Mouse (Mus musculus) MEL (cell line): ENCODE results near the gene Wdpcp. TPM values are rescaled to one million over a fixed set of nuclear protein-coding genes. Genes with fewer than 3 reads are reported as not detected.

ENCODE experiments used
- DNase-seq: peaks from one replicate; pipeline ENCODE4 v3.0.0; 2011; ENCODE audit warnings: low read depth, low spot score
- H3K27ac ChIP-seq: 2 replicates; pipeline ENCODE4 v1.5.1; 2012; ENCODE audit warnings: low read depth, mild to moderate bottlenecking, control low read depth, low read length, moderate library complexity; ENCODE audit not compliant: control insufficient read depth
- H3K27me3 ChIP-seq, 2 experiments: fragments of 150-350 bp in 1 of 2; sonication (generic) in 1 of 2; 2 replicates each; pipeline ENCODE4 v1.6.1; 2012; ENCODE audit warnings: low read length in 2 of 2, mild to moderate bottlenecking in 2 of 2, improper control_type of control experiment in 1 of 2, moderate library complexity in 1 of 2; ENCODE audit not compliant: insufficient read depth in 2 of 2, control insufficient read depth in 1 of 2
- H3K36me3 ChIP-seq, 2 experiments: 2 replicates each; pipeline ENCODE4 v1.6.1; 2012 to 2014; ENCODE audit warnings: low read length in 2 of 2, improper control_type of control experiment in 1 of 2, inconsistent platforms in 1 of 2, mild to moderate bottlenecking in 1 of 2; ENCODE audit not compliant: insufficient read depth in 2 of 2, control insufficient read depth in 1 of 2
- H3K4me1 ChIP-seq, 2 experiments: fragments of 150-350 bp in 1 of 2; sonication (generic) in 1 of 2; 2 replicates each; pipeline ENCODE4 v1.6.1; 2012; ENCODE audit warnings: low read length in 2 of 2, improper control_type of control experiment in 1 of 2, mild to moderate bottlenecking in 1 of 2; ENCODE audit not compliant: insufficient read depth in 2 of 2, control insufficient read depth in 1 of 2
- H3K4me3 ChIP-seq, 2 experiments: fragments of 150-350 bp in 1 of 2; sonication (generic) in 1 of 2; 2 replicates each; pipeline ENCODE4 v1.5.1; 2012; ENCODE audit warnings: low read depth in 2 of 2, low read length in 2 of 2, mild to moderate bottlenecking in 2 of 2, moderate library complexity in 2 of 2, control low read depth in 1 of 2, improper control_type of control experiment in 1 of 2; ENCODE audit not compliant: control insufficient read depth in 1 of 2, insufficient read depth in 1 of 2
- H3K79me2 ChIP-seq: 2 replicates; pipeline ENCODE4 v1.6.1; 2012; ENCODE audit warnings: mild to moderate bottlenecking, low read length, moderate library complexity; ENCODE audit not compliant: control insufficient read depth, poor library complexity, insufficient read depth
- H3K9ac ChIP-seq: 2 replicates; pipeline ENCODE4 v1.6.1; 2012; ENCODE audit warnings: low read depth, mild to moderate bottlenecking, control low read depth, low read length, moderate library complexity; ENCODE audit not compliant: control insufficient read depth, poor library complexity, severe bottlenecking
- H3K9me3 ChIP-seq: fragments of 150-350 bp; sonication (generic); replicated peaks from 2 replicates; pipeline ENCODE4 v1.6.1; 2012; ENCODE audit warnings: mild to moderate bottlenecking, low read length, improper control_type of control experiment, moderate library complexity; ENCODE audit not compliant: insufficient read depth
- CHD1 ChIP-seq: IDR thresholded peaks from 2 replicates; pipeline ENCODE4 v1.6.1; 2012; ENCODE audit warnings: low read depth, mild to moderate bottlenecking, inconsistent platforms, low read length, improper control_type of control experiment
- CHD2 ChIP-seq: IDR thresholded peaks from 2 replicates; pipeline ENCODE4 v1.6.1; 2011; ENCODE audit warnings: low read length, improper control_type of control experiment
- ELF1 ChIP-seq: IDR thresholded peaks from 2 replicates; pipeline ENCODE4 v1.6.1; 2014; ENCODE audit warnings: low read depth, mild to moderate bottlenecking, inconsistent platforms, low read length, improper control_type of control experiment, moderate library complexity
- ETS1 ChIP-seq: IDR thresholded peaks from 2 replicates; pipeline ENCODE4 v1.6.1; 2012; ENCODE audit warnings: low read depth, mild to moderate bottlenecking, inconsistent platforms, low read length, improper control_type of control experiment, moderate library complexity
- GATA1 ChIP-seq: IDR thresholded peaks from 2 replicates; pipeline ENCODE4 v1.6.1; 2011; ENCODE audit warnings: low read depth, low read length, improper control_type of control experiment
- HCFC1 ChIP-seq: IDR thresholded peaks from 2 replicates; pipeline ENCODE4 v1.6.1; 2012; ENCODE audit warnings: low read depth, mild to moderate bottlenecking, inconsistent platforms, low read length, improper control_type of control experiment, moderate library complexity
- JUND ChIP-seq: IDR thresholded peaks from 2 replicates; pipeline ENCODE4 v1.6.1; 2011; ENCODE audit warnings: low read depth, mild to moderate bottlenecking, improper control_type of control experiment, low read length
- KAT2A ChIP-seq: conservative IDR thresholded peaks from 2 replicates; pipeline ENCODE4 v1.6.1; 2012; ENCODE audit warnings: low read depth, low read length, improper control_type of control experiment, inconsistent platforms
- MAFK ChIP-seq: IDR thresholded peaks from 2 replicates; pipeline ENCODE4 v1.6.1; 2011; ENCODE audit warnings: low read depth, mild to moderate bottlenecking, low read length, improper control_type of control experiment, borderline replicate concordance
- MAX ChIP-seq: IDR thresholded peaks from 2 replicates; pipeline ENCODE4 v1.6.1; 2011; ENCODE audit warnings: low read length, improper control_type of control experiment
- MAZ ChIP-seq: IDR thresholded peaks from 2 replicates; pipeline ENCODE4 v1.6.1; 2012; ENCODE audit warnings: low read depth, mild to moderate bottlenecking, inconsistent platforms, low read length, improper control_type of control experiment
- MEF2A ChIP-seq: IDR thresholded peaks from 2 replicates; pipeline ENCODE4 v1.6.1; 2014; ENCODE audit warnings: low read depth, mild to moderate bottlenecking, inconsistent platforms, low read length, improper control_type of control experiment; ENCODE audit not compliant: poor library complexity, insufficient replicate concordance, severe bottlenecking; ENCODE audit errors: extremely low read depth
- MXI1 ChIP-seq: IDR thresholded peaks from 2 replicates; pipeline ENCODE4 v1.6.1; 2011; ENCODE audit warnings: mild to moderate bottlenecking, low read depth, low read length, improper control_type of control experiment
- NELFE ChIP-seq: IDR thresholded peaks from 2 replicates; pipeline ENCODE4 v1.6.1; 2011; ENCODE audit warnings: low read depth, low read length, improper control_type of control experiment
- NRF1 ChIP-seq: IDR thresholded peaks from 2 replicates; pipeline ENCODE4 v1.6.1; 2014; ENCODE audit warnings: low read depth, mild to moderate bottlenecking, inconsistent platforms, low read length, improper control_type of control experiment, moderate library complexity; ENCODE audit not compliant: poor library complexity, insufficient read depth, severe bottlenecking
- POLR2A ChIP-seq, 2 experiments: IDR thresholded peaks; 2 replicates each; pipeline ENCODE4 v1.6.1; 2011 to 2012; ENCODE audit warnings: low read length in 2 of 2, mild to moderate bottlenecking in 2 of 2, control low read depth in 1 of 2, improper control_type of control experiment in 1 of 2, low read depth in 1 of 2, moderate library complexity in 1 of 2; ENCODE audit not compliant: control insufficient read depth in 1 of 2, insufficient read depth in 1 of 2, poor library complexity in 1 of 2
- POLR2AphosphoS2 ChIP-seq: IDR thresholded peaks from 2 replicates; pipeline ENCODE4 v1.6.1; 2011; ENCODE audit warnings: low read length, improper control_type of control experiment
- POLR2AphosphoS5 ChIP-seq: IDR thresholded peaks from 2 replicates; pipeline ENCODE4 v1.6.1; 2012; ENCODE audit warnings: low read depth, borderline replicate concordance, mild to moderate bottlenecking, inconsistent platforms, low read length, moderate library complexity, mixed read lengths
- RAD21 ChIP-seq: IDR thresholded peaks from 2 replicates; pipeline ENCODE4 v1.6.1; 2011; ENCODE audit warnings: mild to moderate bottlenecking, low read depth, low read length, improper control_type of control experiment
- RCOR1 ChIP-seq: IDR thresholded peaks from 2 replicates; pipeline ENCODE4 v1.6.1; 2012; ENCODE audit warnings: low read depth, mild to moderate bottlenecking, inconsistent platforms, low read length, improper control_type of control experiment
- SIN3A ChIP-seq: IDR thresholded peaks from 2 replicates; pipeline ENCODE4 v1.6.1; 2012; ENCODE audit warnings: low read length, improper control_type of control experiment, inconsistent platforms
- TAL1 ChIP-seq: IDR thresholded peaks from 2 replicates; pipeline ENCODE4 v1.6.1; 2012; ENCODE audit warnings: mild to moderate bottlenecking, inconsistent platforms, low read length, moderate library complexity, mixed read lengths
- TCF12 ChIP-seq: IDR thresholded peaks from 2 replicates; pipeline ENCODE4 v1.6.1; 2014; ENCODE audit warnings: low read depth, mild to moderate bottlenecking, inconsistent platforms, low read length, improper control_type of control experiment, moderate library complexity
- USF1 ChIP-seq: IDR thresholded peaks from 2 replicates; pipeline ENCODE4 v1.6.1; 2014; ENCODE audit warnings: low read depth, mild to moderate bottlenecking, inconsistent platforms, low read length, improper control_type of control experiment, moderate library complexity
- USF2 ChIP-seq, 2 experiments: IDR thresholded peaks; 2 replicates each; pipeline ENCODE4 v1.6.1; 2011 to 2012; ENCODE audit warnings: improper control_type of control experiment in 2 of 2, low read length in 2 of 2, borderline replicate concordance in 1 of 2, inconsistent platforms in 1 of 2, low read depth in 1 of 2, mild to moderate bottlenecking in 1 of 2; ENCODE audit not compliant: insufficient read depth in 1 of 2
- polyA plus RNA-seq, 2 experiments: library from polyadenylated mRNA; stranded (reverse) in 1 of 2; unstranded in 1 of 2; fragments of >175 nt in 1 of 2; fragments of >200 nt in 1 of 2; gene quantifications; 2 replicates each; pipeline versions ENCODE4 v1.2.1 to v1.2.4; 2012; ENCODE audit warnings: low replicate concordance in 2 of 2, low read depth in 1 of 2; ENCODE audit not compliant: insufficient read length in 2 of 2, insufficient read depth in 1 of 2, missing spikeins in 1 of 2
- total RNA-seq: library from RNA; depleted of rRNA; stranded (reverse); fragments of 300-350 nt; gene quantifications from 2 replicates; pipeline ENCODE4 v1.2.3, GENCODE M21; 2012

The Wdpcp gene
- total and polyA plus RNA-seq, 3 experiments: 0.81 to 1.3 TPM; not detected in 1

GRCm38 (mm10) chr11:21726329-21726728 lies 154.3 kb downstream of the Wdpcp start:
- Histone ChIP-seq H3K27me3 (no peaks in the 10 kb centered on the region), H3K4me1 (no peaks in the 10 kb centered on the region), H3K4me3 (no peak overlapping the region), H3K36me3 (no peaks in the 10 kb centered on the region), H3K9ac (no peak overlapping the region)
- DNase-seq: no peak
- TF ChIP-seq NELFE (no peak), ETS1 (no peak), USF1 (no peak), CHD1 (no peak), POLR2A (IDR thresholded peaks at IDR 0.05; ENCODE audit: control insufficient read depth in 1 of 2, insufficient read depth in 1 of 2, low read depth in 1 of 2, low read length in 2 of 2, poor library complexity in 1 of 2) (no peak), NRF1 (no peak), SIN3A (no peak), RAD21 (no peak), MEF2A (no peak), JUND (no peak), TAL1 (no peak), MAZ (no peak), GATA1 (no peak), POLR2AphosphoS5 (no peak), CHD2 (no peak), HCFC1 (no peak), MAX (no peak), TCF12 (no peak), MAFK (no peak)
- TF ChIP-seq, all 39 proteins: peak for 0
- Histone ChIP-seq H3K79me2 (no peaks in the 10 kb centered on the region), H3K9me3 (no peaks in the 10 kb centered on the region), H3K27ac (no peak overlapping the region)

GRCm38 (mm10) chr11:21729056-21729455 lies 157.0 kb downstream of the Wdpcp start:
- H3K9ac ChIP-seq: no peak overlapping the region
- no peaks in the 10 kb centered on the region for H3K36me3 ChIP-seq
- no peak overlapping the region for H3K4me3 ChIP-seq
- H3K9me3 ChIP-seq: no peaks in the 10 kb centered on the region
- DNase-seq: no peak
- TF ChIP-seq USF1 (no peak), TAL1 (no peak), MXI1 (no peak), NRF1 (no peak), MEF2A (no peak), HCFC1 (no peak), USF2 (IDR thresholded peaks at IDR 0.05; ENCODE audit: borderline replicate concordance in 1 of 2, insufficient read depth in 1 of 2, low read depth in 1 of 2, low read length in 2 of 2) (no peak), CHD2 (no peak), CHD1 (no peak), ETS1 (no peak), SIN3A (no peak), POLR2AphosphoS2 (no peak), RCOR1 (no peak), KAT2A (no peak), TCF12 (no peak), POLR2A (IDR thresholded peaks at IDR 0.05; ENCODE audit: control insufficient read depth in 1 of 2, insufficient read depth in 1 of 2, low read depth in 1 of 2, low read length in 2 of 2, poor library complexity in 1 of 2) (no peak), MAFK (no peak), ELF1 (no peak)
- no peaks in the 10 kb centered on the region for H3K27me3 ChIP-seq
- no peak overlapping the region for H3K27ac ChIP-seq
- no peaks in the 10 kb centered on the region for H3K79me2 ChIP-seq
- H3K4me1 ChIP-seq: no peaks in the 10 kb centered on the region
